9 mouse cellular contexts compared by ENCODE assay signal in genomic region chr17:54191526-54192230, GRCm38 (mm10).
A peak's percentile ranks its signal among the peaks of the same experiment; 100 is the strongest.
DNase-seq lines count a peak whose midpoint lies in the region; ATAC-seq lines count a peak whose summit lies in the region.
"Had no signal": no experiment of that assay in that cellular context is flagged by ENCODE, and none has a peak within 500 bp of the region (broad histone marks: within the 10 kb centered on the region; RNA-seq: fewer than 3 reads in every experiment).

No protein-coding gene starts in this region.

- peak; percentile 26 for DNase-seq in embryo, embryonic 11 days
- DNase-seq in embryo, embryonic 10.5 days (ENCODE audit: low spot score), result no peak
- DNase-seq in right cerebral cortex, postnatal 4 days, result peak; percentile 3
- DNase-seq in right cerebral cortex, adult 2 months (ENCODE audit: low spot score in 2 of 2), result no peak
- DNase-seq in kidney, postnatal 14 days, result peak; percentile 29
- DNase-seq in left cerebral cortex, adult 9 months (ENCODE audit: low spot score in 2 of 2), result no peak
- no peak for DNase-seq in natural killer cell, adult 2 months (ENCODE audit: low spot score in 2 of 2)
- DNase-seq: liver, embryonic 13.5 days had no signal

- H3K27ac ChIP-seq in stomach, embryonic 14.5 days (ENCODE audit: low read length), result no peak overlapping the region
- H3K27ac ChIP-seq: liver, embryonic 13.5 days had no signal

- H3K9ac ChIP-seq in stomach, embryonic 14.5 days (replicated peaks; ENCODE audit: low read depth, low read length), result no peak overlapping the region
- H3K9ac ChIP-seq: liver, embryonic 13.5 days had no signal

- H3K27me3 ChIP-seq in stomach, embryonic 14.5 days (ENCODE audit: control insufficient read depth, insufficient read depth, low read length), result no peaks in the 10 kb centered on the region
- H3K27me3 ChIP-seq: liver, embryonic 13.5 days had no signal

- H3K4me1 ChIP-seq in stomach, embryonic 14.5 days (ENCODE audit: control insufficient read depth, insufficient read depth, low read length), result no peaks in the 10 kb centered on the region
- H3K4me1 ChIP-seq: liver, embryonic 13.5 days had no signal

- whole genome bisulfite sequencing in stomach, embryonic 14.5 days, result 27% methylated on average over 5 of the region's 5 CpGs

- H3K4me2 ChIP-seq in stomach, embryonic 14.5 days (replicated peaks; ENCODE audit: low read depth, low read length), result 0 out of 2 replicates have a peak overlapping the region, but pooled peaks have one; percentile 2
- H3K4me2 ChIP-seq: liver, embryonic 13.5 days had no signal

- no peaks in the 10 kb centered on the region for H3K9me3 ChIP-seq in stomach, embryonic 14.5 days (ENCODE audit: control insufficient read depth, low read depth, low read length)
- H3K9me3 ChIP-seq: liver, embryonic 13.5 days had no signal

- H3K4me3 ChIP-seq in stomach, embryonic 14.5 days (ENCODE audit: low read depth, low read length), result no peak overlapping the region
- H3K4me3 ChIP-seq: liver, embryonic 13.5 days had no signal

- H3K36me3 ChIP-seq in stomach, embryonic 14.5 days (ENCODE audit: control insufficient read depth, insufficient read depth, low read length), result no peaks in the 10 kb centered on the region
- H3K36me3 ChIP-seq: liver, embryonic 13.5 days had no signal

- peak; percentile 65; the same call in 1 of the 2 replicates for ATAC-seq in stomach, embryonic 14.5 days (ENCODE audit: insufficient number of reproducible peaks, insufficient read depth, low FRiP score, low read depth)

Comparison
In these comparisons a context has a peak if more than half of its experiments do, and no peak if none do; other contexts are left out.
1. DNase-seq: peak in embryo, embryonic 11 days (single experiment), right cerebral cortex, postnatal 4 days (single experiment) and kidney, postnatal 14 days (single experiment); none in embryo, embryonic 10.5 days (single experiment), right cerebral cortex, adult 2 months (0 of 2), left cerebral cortex, adult 9 months (0 of 2) and natural killer cell, adult 2 months (0 of 2).